Mouse (Mus musculus) embryonic fibroblast, embryonic 13.5 days (primary cell): ENCODE data around the gene Ptprd.

Experiments
- CTCF ChIP-seq: IDR thresholded peaks from 2 replicates; pipeline ENCODE4 v1.5.1; 2011; ENCODE audit warnings: mild to moderate bottlenecking, control low read depth, low read length, moderate library complexity, borderline replicate concordance; ENCODE audit not compliant: insufficient read depth
- POLR2A ChIP-seq: IDR thresholded peaks from 2 replicates; pipeline ENCODE4 v1.6.1; 2011; ENCODE audit warnings: low read depth, mild to moderate bottlenecking, control low read depth, low read length, moderate library complexity

DNA sequence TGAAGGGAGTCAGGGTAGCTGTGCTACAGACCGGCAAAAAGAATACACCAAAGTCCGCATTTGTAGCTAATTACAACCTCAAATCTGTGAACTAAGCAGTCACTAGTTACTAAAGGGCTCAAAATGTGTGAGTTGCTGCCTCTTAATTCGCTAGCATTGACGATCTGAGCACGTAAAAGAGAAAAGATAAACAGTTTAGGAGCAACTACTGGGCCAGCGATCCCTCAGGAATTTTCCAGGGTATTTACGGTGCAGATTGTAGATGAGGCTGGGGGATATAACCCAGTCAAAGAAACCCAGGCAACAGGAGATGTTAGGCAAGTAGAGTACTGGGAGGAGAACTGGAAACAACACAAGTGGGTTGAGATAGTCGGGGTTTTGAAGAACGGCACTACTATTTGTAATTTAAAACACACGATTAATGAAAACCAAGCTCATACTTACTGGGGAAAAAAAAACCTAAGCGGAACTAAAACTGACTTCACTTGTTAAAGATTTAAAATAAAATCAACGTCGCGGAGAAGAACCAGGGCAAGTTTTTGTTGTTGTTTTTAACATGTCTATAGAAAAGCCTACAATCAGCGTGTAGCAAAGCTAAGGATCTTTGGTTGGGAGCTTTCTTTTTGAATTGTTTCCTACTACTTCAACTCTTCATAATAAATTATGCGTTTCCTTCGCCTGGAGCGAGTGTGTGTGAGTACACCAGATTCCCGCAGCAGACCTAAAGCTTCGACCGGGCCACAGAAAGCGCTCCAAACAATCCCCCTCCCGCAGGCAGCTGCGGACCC lies 1762.9 kb downstream of the Ptprd start:
- TF ChIP-seq CTCF (no peak), POLR2A (no peak)
